Mouse (Mus musculus): ENCODE measurements around the gene Prlr. TPM values are rescaled to one million over a fixed set of nuclear protein-coding genes. Genes with fewer than 3 reads are reported as not detected.

Gene Prlr
- polyA plus RNA-seq, 1 experiment from 2014 or later: 6.7 TPM

GRCm38 (mm10) chr15:10281546-10281945 is 104.5 kb downstream of the Prlr start:
- H3K9me3 ChIP-seq (replicated peaks; ENCODE audit: control insufficient read depth, low read length): no peaks in the 10 kb centered on the region
- H3K36me3 ChIP-seq (ENCODE audit: control insufficient read depth, insufficient read depth, low read length): no peaks in the 10 kb centered on the region
- no peaks in the 10 kb centered on the region for H3K27me3 ChIP-seq (ENCODE audit: control insufficient read depth, insufficient read depth, low read length)
- H3K9ac ChIP-seq (ENCODE audit: low read length): no peak overlapping the region
- H3K4me1 ChIP-seq (ENCODE audit: control insufficient read depth, insufficient read depth, low read length): no peaks in the 10 kb centered on the region
- ATAC-seq (ENCODE audit: insufficient read depth, low FRiP score): no peak
- H3K4me2 ChIP-seq (ENCODE audit: low read depth, low read length): no peak overlapping the region
- WGBS: 64% methylated on average over 5 of the region's 5 CpGs
- H3K4me3 ChIP-seq (replicated peaks; ENCODE audit: low read length): no peak overlapping the region
- no peak overlapping the region for H3K27ac ChIP-seq (ENCODE audit: low read length)

- no peak overlapping the region for H3K4me3 ChIP-seq (replicated peaks; ENCODE audit: low read length)
- no peak overlapping the region for H3K27ac ChIP-seq (ENCODE audit: low read length)
- H3K9ac ChIP-seq (ENCODE audit: low read length): no peak overlapping the region
- no peaks in the 10 kb centered on the region for H3K36me3 ChIP-seq (ENCODE audit: control insufficient read depth, insufficient read depth, low read length)
- ATAC-seq (ENCODE audit: insufficient read depth, low FRiP score): no peak
- H3K27me3 ChIP-seq (ENCODE audit: control insufficient read depth, insufficient read depth, low read length): no peaks in the 10 kb centered on the region
- H3K9me3 ChIP-seq (replicated peaks; ENCODE audit: control insufficient read depth, low read length): no peaks in the 10 kb centered on the region
- no peaks in the 10 kb centered on the region for H3K4me1 ChIP-seq (ENCODE audit: control insufficient read depth, insufficient read depth, low read length)
- H3K4me2 ChIP-seq (ENCODE audit: low read depth, low read length): no peak overlapping the region
Measured at GRCm38 (mm10) chr15:10283661-10284060, 106.6 kb downstream of the Prlr start.

- no peak overlapping the region for H3K9ac ChIP-seq (ENCODE audit: low read length)
- no peak overlapping the region for H3K4me2 ChIP-seq (ENCODE audit: low read depth, low read length)
- H3K4me3 ChIP-seq (replicated peaks; ENCODE audit: low read length): no peak overlapping the region
- no peaks in the 10 kb centered on the region for H3K27me3 ChIP-seq (ENCODE audit: control insufficient read depth, insufficient read depth, low read length)
- WGBS: 85% methylated on average over 1 of the region's 1 CpGs
- no peaks in the 10 kb centered on the region for H3K36me3 ChIP-seq (ENCODE audit: control insufficient read depth, insufficient read depth, low read length)
- no peaks in the 10 kb centered on the region for H3K4me1 ChIP-seq (ENCODE audit: control insufficient read depth, insufficient read depth, low read length)
- no peak for ATAC-seq (ENCODE audit: insufficient read depth, low FRiP score)
- no peak overlapping the region for H3K27ac ChIP-seq (ENCODE audit: low read length)
- H3K9me3 ChIP-seq (replicated peaks; ENCODE audit: control insufficient read depth, low read length): no peaks in the 10 kb centered on the region
Measured at GRCm38 (mm10) chr15:10296570-10296969, 119.5 kb downstream of the Prlr start.

- no peak overlapping the region for H3K9ac ChIP-seq (ENCODE audit: low read length)
- no peaks in the 10 kb centered on the region for H3K36me3 ChIP-seq (ENCODE audit: control insufficient read depth, insufficient read depth, low read length)
- H3K27me3 ChIP-seq (ENCODE audit: control insufficient read depth, insufficient read depth, low read length): no peaks in the 10 kb centered on the region
- no peaks in the 10 kb centered on the region for H3K9me3 ChIP-seq (replicated peaks; ENCODE audit: control insufficient read depth, low read length)
- no peak for ATAC-seq (ENCODE audit: insufficient read depth, low FRiP score)
- H3K4me1 ChIP-seq (ENCODE audit: control insufficient read depth, insufficient read depth, low read length): no peaks in the 10 kb centered on the region
- H3K27ac ChIP-seq (ENCODE audit: low read length): no peak overlapping the region
- 68% methylated on average over 1 of the region's 1 CpGs for WGBS
- no peak overlapping the region for H3K4me2 ChIP-seq (ENCODE audit: low read depth, low read length)
- H3K4me3 ChIP-seq (replicated peaks; ENCODE audit: low read length): no peak overlapping the region
Measured at GRCm38 (mm10) chr15:10298058-10298457, 121.0 kb downstream of the Prlr start.

GRCm38 (mm10) chr15:10299467-10299866 is 122.4 kb downstream of the Prlr start:
- no peak overlapping the region for H3K4me2 ChIP-seq (ENCODE audit: low read depth, low read length)
- no peak for ATAC-seq (ENCODE audit: insufficient read depth, low FRiP score)
- H3K4me3 ChIP-seq (replicated peaks; ENCODE audit: low read length): no peak overlapping the region
- H3K27ac ChIP-seq (ENCODE audit: low read length): no peak overlapping the region
- 79% methylated on average over 3 of the region's 3 CpGs for WGBS
- H3K36me3 ChIP-seq (ENCODE audit: control insufficient read depth, insufficient read depth, low read length): no peaks in the 10 kb centered on the region
- H3K9me3 ChIP-seq (replicated peaks; ENCODE audit: control insufficient read depth, low read length): no peaks in the 10 kb centered on the region
- H3K27me3 ChIP-seq (ENCODE audit: control insufficient read depth, insufficient read depth, low read length): no peaks in the 10 kb centered on the region
- no peak overlapping the region for H3K9ac ChIP-seq (ENCODE audit: low read length)
- no peaks in the 10 kb centered on the region for H3K4me1 ChIP-seq (ENCODE audit: control insufficient read depth, insufficient read depth, low read length)

- no peak overlapping the region for H3K4me2 ChIP-seq (ENCODE audit: low read depth, low read length)
Measured at GRCm38 (mm10) chr15:10306461-10306860, 129.4 kb downstream of the Prlr start.

GRCm38 (mm10) chr15:10311826-10312225 is 134.8 kb downstream of the Prlr start:
- H3K36me3 ChIP-seq (ENCODE audit: control insufficient read depth, insufficient read depth, low read length): no peaks in the 10 kb centered on the region
- H3K9me3 ChIP-seq (replicated peaks; ENCODE audit: control insufficient read depth, low read length): no peaks in the 10 kb centered on the region
- H3K4me3 ChIP-seq (replicated peaks; ENCODE audit: low read length): no peak overlapping the region
- ATAC-seq (ENCODE audit: insufficient read depth, low FRiP score): no peak
- H3K4me2 ChIP-seq (ENCODE audit: low read depth, low read length): no peak overlapping the region
- no peak overlapping the region for H3K9ac ChIP-seq (ENCODE audit: low read length)
- H3K27ac ChIP-seq (ENCODE audit: low read length): no peak overlapping the region
- 66% methylated on average over 5 of the region's 5 CpGs for WGBS
- H3K27me3 ChIP-seq (ENCODE audit: control insufficient read depth, insufficient read depth, low read length): no peaks in the 10 kb centered on the region
- H3K4me1 ChIP-seq (ENCODE audit: control insufficient read depth, insufficient read depth, low read length): no peaks in the 10 kb centered on the region

More at GRCm38 (mm10) chr15:10306461-10306860, 129.4 kb downstream of the Prlr start:
- ATAC-seq (ENCODE audit: insufficient read depth, low FRiP score): no peak
- H3K9ac ChIP-seq (ENCODE audit: low read length): no peak overlapping the region
- WGBS: 86% methylated on average over 1 of the region's 1 CpGs
- no peaks in the 10 kb centered on the region for H3K36me3 ChIP-seq (ENCODE audit: control insufficient read depth, insufficient read depth, low read length)
- no peaks in the 10 kb centered on the region for H3K9me3 ChIP-seq (replicated peaks; ENCODE audit: control insufficient read depth, low read length)
- H3K27me3 ChIP-seq (ENCODE audit: control insufficient read depth, insufficient read depth, low read length): no peaks in the 10 kb centered on the region
- H3K4me3 ChIP-seq (replicated peaks; ENCODE audit: low read length): no peak overlapping the region
- H3K27ac ChIP-seq (ENCODE audit: low read length): no peak overlapping the region
- no peaks in the 10 kb centered on the region for H3K4me1 ChIP-seq (ENCODE audit: control insufficient read depth, insufficient read depth, low read length)

GRCm38 (mm10) chr15:10313522-10314455 is 136.8 kb downstream of the Prlr start:
- no peak for ATAC-seq (ENCODE audit: insufficient read depth, low FRiP score)
- Histone ChIP-seq H3K4me3 (replicated peaks; ENCODE audit: low read length) (no peak overlapping the region), H3K27me3 (ENCODE audit: control insufficient read depth, insufficient read depth, low read length) (no peaks in the 10 kb centered on the region), H3K36me3 (ENCODE audit: control insufficient read depth, insufficient read depth, low read length) (no peaks in the 10 kb centered on the region), H3K4me2 (ENCODE audit: low read depth, low read length) (no peak overlapping the region), H3K27ac (ENCODE audit: low read length) (no peak overlapping the region), H3K9me3 (replicated peaks; ENCODE audit: control insufficient read depth, low read length) (no peaks in the 10 kb centered on the region), H3K9ac (ENCODE audit: low read length) (no peak overlapping the region), H3K4me1 (ENCODE audit: control insufficient read depth, insufficient read depth, low read length) (no peaks in the 10 kb centered on the region)
- 45% methylated on average over 6 of the region's 7 CpGs for WGBS

- Histone ChIP-seq H3K4me3 (replicated peaks; ENCODE audit: low read length) (no peak within 1 kb of the TSS), H3K9ac (ENCODE audit: low read length) (no peak within 1 kb of the TSS), H3K27ac (ENCODE audit: low read length) (no peak within 1 kb of the TSS), H3K36me3 (ENCODE audit: control insufficient read depth, insufficient read depth, low read length) (no peaks in the 10 kb centered on the region), H3K4me2 (ENCODE audit: low read depth, low read length) (no peak within 1 kb of the TSS), H3K4me1 (ENCODE audit: control insufficient read depth, insufficient read depth, low read length) (no peaks in the 10 kb centered on the region), H3K9me3 (replicated peaks; ENCODE audit: control insufficient read depth, low read length) (no peaks in the 10 kb centered on the region), H3K27me3 (ENCODE audit: control insufficient read depth, insufficient read depth, low read length) (no peaks in the 10 kb centered on the region)
- 83% methylated on average over 2 of the region's 2 CpGs for WGBS
- ATAC-seq (ENCODE audit: insufficient read depth, low FRiP score): no peak
Measured at GRCm38 (mm10) chr15:10325080-10325479, 148.0 kb downstream of the Prlr start, which contains the start of gene Gm21973. Gm21973 (plus strand) TSS chr15:10325380.
